Mouse (Mus musculus) embryonic facial prominence, embryonic 15.5 days (tissue): ENCODE measurements around the gene Aqp7. TPM values are rescaled to one million over a fixed set of nuclear protein-coding genes. Genes with fewer than 3 reads are reported as not detected.

Source experiments
- ATAC-seq: fragments of 200-750 bp; cut with Nextera tagmentation; 2 replicates; pipeline ENCODE4 v1.8.0; 2017; ENCODE audit warnings: low read depth, moderate TSS enrichment; ENCODE audit not compliant: insufficient number of reproducible peaks, low FRiP score, low TSS enrichment
- H3K27ac ChIP-seq: fragments of 300-500 bp; sonication (generic); replicated peaks from 2 replicates; pipeline ENCODE4 v1.5.1; 2015; ENCODE audit warnings: mild to moderate bottlenecking, inconsistent platforms
- H3K27me3 ChIP-seq: fragments of 300-500 bp; sonication (generic); 2 replicates; pipeline ENCODE4 v1.6.1; 2015; ENCODE audit warnings: inconsistent platforms
- H3K36me3 ChIP-seq: fragments of 300-500 bp; sonication (generic); 2 replicates; pipeline ENCODE4 v1.6.1; 2015; ENCODE audit warnings: mild to moderate bottlenecking, inconsistent platforms
- H3K4me1 ChIP-seq: fragments of 300-500 bp; sonication (generic); 2 replicates; pipeline ENCODE4 v1.6.1; 2015; ENCODE audit warnings: inconsistent platforms
- H3K4me2 ChIP-seq: fragments of 300-500 bp; sonication (generic); replicated peaks from 2 replicates; pipeline ENCODE4 v1.6.1; 2015; ENCODE audit warnings: mild to moderate bottlenecking, inconsistent platforms
- H3K4me3 ChIP-seq: fragments of 300-500 bp; sonication (generic); replicated peaks from 2 replicates; pipeline ENCODE4 v1.5.1; 2015; ENCODE audit warnings: mild to moderate bottlenecking, inconsistent platforms
- H3K9ac ChIP-seq: fragments of 300-500 bp; sonication (generic); 2 replicates; pipeline ENCODE4 v1.6.1; 2015; ENCODE audit warnings: inconsistent platforms
- H3K9me3 ChIP-seq: fragments of 300-500 bp; sonication (generic); replicated peaks from 2 replicates; pipeline ENCODE4 v1.6.1; 2016; ENCODE audit warnings: inconsistent platforms
- WGBS: fragments of 180-500 bp; shearing (Covaris S2); methylation state at CpG from one replicate; pipeline ENCODE4 v1.1.7; 2015; 5-methylcytosine and 5-hydroxymethylcytosine counted together
- microRNA-seq: library from miRNA; unstranded; fragments of <30 nt; microRNA quantifications from one replicate; pipeline ENCODE4, GENCODE M21; 2016; ENCODE audit warnings: borderline number of aligned reads
- polyA plus RNA-seq: library from polyadenylated mRNA; unstranded; fragments of >200 nt; fragmentation: Nextera tagmentation; extraction: Ambion mirVana; gene quantifications from 2 replicates; pipeline ENCODE4 v1.2.1, GENCODE M21; 2015

The Aqp7 gene
- polyA plus RNA-seq, 1 experiment from 2014 or later: 0.27 TPM

GRCm38 (mm10) chr4:40997916-40998315, 50.0 kb downstream of the Aqp7 start:
- no peak overlapping the region for H3K9ac ChIP-seq
- H3K27me3 ChIP-seq: no peaks in the 10 kb centered on the region
- H3K4me3 ChIP-seq: no peak overlapping the region
- no peaks in the 10 kb centered on the region for H3K4me1 ChIP-seq
- H3K9me3 ChIP-seq: no peaks in the 10 kb centered on the region
- H3K27ac ChIP-seq: no peak overlapping the region
- ATAC-seq: no peak
- peaks cover 92% of the 10 kb centered on the region for H3K36me3 ChIP-seq
- no peak overlapping the region for H3K4me2 ChIP-seq
- 90% methylated on average over 4 of the region's 4 CpGs for WGBS

GRCm38 (mm10) chr4:40996302-40996701, 51.6 kb downstream of the Aqp7 start:
- Histone ChIP-seq H3K36me3 (peaks cover 92% of the 10 kb centered on the region), H3K27ac (no peak overlapping the region), H3K4me1 (no peaks in the 10 kb centered on the region), H3K9me3 (no peaks in the 10 kb centered on the region), H3K4me3 (no peak overlapping the region), H3K27me3 (no peaks in the 10 kb centered on the region), H3K9ac (no peak overlapping the region), H3K4me2 (no peak overlapping the region)
- ATAC-seq: no peak
- 93% methylated on average over 6 of the region's 6 CpGs for WGBS

GRCm38 (mm10) chr4:40989633-40990032, 58.3 kb downstream of the Aqp7 start:
- ATAC-seq: no peak
- no peaks in the 10 kb centered on the region for H3K4me1 ChIP-seq

GRCm38 (mm10) chr4:40983686-40984085, 64.3 kb downstream of the Aqp7 start:
- ATAC-seq: no peak
- H3K9ac ChIP-seq: no peak overlapping the region
- no peaks in the 10 kb centered on the region for H3K4me1 ChIP-seq
- H3K27me3 ChIP-seq: no peaks in the 10 kb centered on the region
- no peak overlapping the region for H3K4me3 ChIP-seq
- H3K4me2 ChIP-seq: no peak overlapping the region
- H3K9me3 ChIP-seq: no peaks in the 10 kb centered on the region
- WGBS: 93% methylated on average over 1 of the region's 1 CpGs
- H3K36me3 ChIP-seq: peaks cover 82% of the 10 kb centered on the region
- no peak overlapping the region for H3K27ac ChIP-seq

More at GRCm38 (mm10) chr4:40989633-40990032, 58.3 kb downstream of the Aqp7 start:
- Histone ChIP-seq H3K36me3 (peaks cover 88% of the 10 kb centered on the region), H3K4me3 (no peak overlapping the region), H3K27ac (no peak overlapping the region), H3K9ac (no peak overlapping the region), H3K27me3 (no peaks in the 10 kb centered on the region), H3K9me3 (no peaks in the 10 kb centered on the region), H3K4me2 (no peak overlapping the region)
- WGBS: 89% methylated on average over 6 of the region's 6 CpGs

Small RNA genes lying within 50 kb of the gene (microRNA-seq; reads per million reads assigned to microRNA genes)
- 2.6 reads per million, percentile 9 among the genes with 10 or more reads in this experiment for gene Mir3094

Other genes with a start within 250 kb of the Aqp7 start
- 59.7 and 61.3 TPM in 2 replicates for gene B4galt1, start 194.1 kb downstream of the Aqp7 start, polyA plus RNA-seq
- not detected in 2 replicates for gene Spink4, start 128.1 kb downstream of the Aqp7 start, polyA plus RNA-seq
- gene Bag1, start 99.8 kb downstream of the Aqp7 start, polyA plus RNA-seq: 206 and 217 TPM in 2 replicates
- gene Chmp5, start 99.7 kb downstream of the Aqp7 start, polyA plus RNA-seq: 112 TPM in 2 replicates
- 82.3 and 90.2 TPM in 2 replicates for gene Nfx1, start 77.2 kb downstream of the Aqp7 start, polyA plus RNA-seq
- 88.7 and 94.8 TPM in 2 replicates for gene Aqp3, start 50.0 kb upstream of the Aqp7 start, polyA plus RNA-seq
- 25.0 and 28.1 TPM in 2 replicates for gene Nol6, start 76.3 kb upstream of the Aqp7 start, polyA plus RNA-seq
- gene Ube2r2, start 87.6 kb upstream of the Aqp7 start, polyA plus RNA-seq: 80.4 and 84.7 TPM in 2 replicates
- 59.8 and 64.4 TPM in 2 replicates for gene Ubap2, start 227.0 kb upstream of the Aqp7 start, polyA plus RNA-seq